Mouse (Mus musculus) embryonic facial prominence, embryonic 14.5 days (tissue): ENCODE data around the gene Tepp. TPM values are rescaled to one million over a fixed set of nuclear protein-coding genes. Genes with fewer than 3 reads are reported as not detected.
A peak's percentile ranks its signal among the peaks of the same experiment; 100 is the strongest.

Experiments used
- ATAC-seq: fragments of 200-750 bp; cut with Nextera tagmentation; 2 replicates; pipeline ENCODE4 v1.8.0; 2017; ENCODE audit warnings: low read depth, moderate number of reproducible peaks, moderate TSS enrichment
- DNase-seq: peaks from one replicate; pipeline ENCODE4 v3.0.0-alpha.2; 2015; ENCODE audit warnings: low spot score
- H3K27ac ChIP-seq: fragments of 300-500 bp; sonication (generic); replicated peaks from 2 replicates; pipeline ENCODE4 v1.5.1; 2014; ENCODE audit warnings: low read depth, mild to moderate bottlenecking, low read length, moderate library complexity
- H3K27me3 ChIP-seq: fragments of 300-500 bp; sonication (generic); replicated peaks from 2 replicates; pipeline ENCODE4 v1.6.1; 2014; ENCODE audit warnings: low read length; ENCODE audit not compliant: control insufficient read depth, insufficient read depth
- H3K36me3 ChIP-seq: fragments of 300-500 bp; sonication (generic); 2 replicates; pipeline ENCODE4 v1.6.1; 2014; ENCODE audit warnings: low read length, mixed read lengths; ENCODE audit not compliant: control insufficient read depth, insufficient read depth
- H3K4me1 ChIP-seq: fragments of 300-500 bp; sonication (generic); 2 replicates; pipeline ENCODE4 v1.6.1; 2014; ENCODE audit warnings: antibody characterized with exemption, low read length; ENCODE audit not compliant: control insufficient read depth, insufficient read depth
- H3K4me2 ChIP-seq: fragments of 300-500 bp; sonication (generic); 2 replicates; pipeline ENCODE4 v1.6.1; 2014; ENCODE audit warnings: low read depth, mild to moderate bottlenecking, low read length, moderate library complexity, mixed read lengths
- H3K4me3 ChIP-seq: fragments of 300-500 bp; sonication (generic); 2 replicates; pipeline ENCODE4 v1.5.1; 2014; ENCODE audit warnings: low read depth, mild to moderate bottlenecking, low read length
- H3K9ac ChIP-seq: fragments of 300-500 bp; sonication (generic); 2 replicates; pipeline ENCODE4 v1.6.1; 2014; ENCODE audit warnings: low read depth, mild to moderate bottlenecking, low read length, moderate library complexity, mixed read lengths
- H3K9me3 ChIP-seq: fragments of 300-500 bp; sonication (generic); 2 replicates; pipeline ENCODE4 v1.6.1; 2016; ENCODE audit warnings: low read length; ENCODE audit not compliant: control insufficient read depth
- WGBS: fragments of 180-500 bp; shearing (Covaris S2); extraction: QIAGEN DNeasy Blood & Tissue Kit; methylation state at CpG from one replicate; pipeline ENCODE4 v1.1.7; 2014; 5-methylcytosine and 5-hydroxymethylcytosine counted together
- polyA plus RNA-seq: library from polyadenylated mRNA; unstranded; fragments of >200 nt; fragmentation: Nextera tagmentation; extraction: Ambion mirVana; gene quantifications from 2 replicates; pipeline ENCODE4 v1.2.1, GENCODE M21; 2014

Gene Tepp
- polyA plus RNA-seq, 1 experiment from 2014 or later = 0.50 TPM

DNA sequence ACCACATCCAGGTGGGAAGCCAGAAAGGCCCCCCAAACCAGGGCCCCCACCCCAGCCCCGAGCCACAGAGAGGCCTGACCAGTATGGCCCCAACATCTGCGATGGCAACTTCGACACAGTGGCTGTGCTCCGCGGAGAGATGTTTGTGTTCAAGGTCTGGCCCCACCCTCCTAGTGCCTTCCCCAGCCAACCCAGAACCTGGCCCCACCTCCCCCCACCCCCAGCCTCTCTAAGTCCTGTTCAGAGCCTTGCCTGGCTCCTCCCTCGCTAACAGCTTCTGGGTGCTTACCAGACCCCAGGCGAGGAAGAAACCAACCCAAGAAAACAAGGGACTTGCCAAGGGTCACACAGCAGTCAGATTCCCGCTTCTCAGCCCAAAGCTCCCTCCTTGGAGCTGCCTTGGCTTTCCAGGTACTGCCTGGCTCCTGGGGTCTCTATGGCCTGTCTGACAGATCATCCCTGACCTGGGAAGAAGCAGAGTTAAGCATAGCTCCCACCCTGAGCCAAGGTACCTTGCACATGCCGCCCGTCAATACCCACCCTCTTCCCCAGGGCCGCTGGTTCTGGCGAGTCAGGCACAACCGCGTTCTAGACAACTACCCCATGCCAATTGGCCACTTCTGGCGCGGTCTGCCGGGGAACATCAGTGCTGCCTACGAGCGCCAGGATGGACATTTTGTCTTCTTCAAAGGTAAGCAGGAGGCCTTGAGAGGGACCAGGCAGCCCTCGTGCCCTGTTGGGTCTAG is 59.4 kb downstream of the Tepp start:
- H3K27ac ChIP-seq = no peak overlapping the region
- DNase-seq = peak; percentile 85
- no peaks in the 10 kb centered on the region for H3K9me3 ChIP-seq
- peak; percentile 85 for ATAC-seq
- no peaks in the 10 kb centered on the region for H3K27me3 ChIP-seq
- H3K36me3 ChIP-seq = no peaks in the 10 kb centered on the region
- peak overlapping the region; percentile 62 for H3K9ac ChIP-seq
- H3K4me3 ChIP-seq = peak overlapping the region; percentile 34
- WGBS = 48% methylated on average over 20 of the region's 20 CpGs
- peak overlapping the region; percentile 65 for H3K4me2 ChIP-seq
- peaks cover 14% of the 10 kb centered on the region for H3K4me1 ChIP-seq

DNA sequence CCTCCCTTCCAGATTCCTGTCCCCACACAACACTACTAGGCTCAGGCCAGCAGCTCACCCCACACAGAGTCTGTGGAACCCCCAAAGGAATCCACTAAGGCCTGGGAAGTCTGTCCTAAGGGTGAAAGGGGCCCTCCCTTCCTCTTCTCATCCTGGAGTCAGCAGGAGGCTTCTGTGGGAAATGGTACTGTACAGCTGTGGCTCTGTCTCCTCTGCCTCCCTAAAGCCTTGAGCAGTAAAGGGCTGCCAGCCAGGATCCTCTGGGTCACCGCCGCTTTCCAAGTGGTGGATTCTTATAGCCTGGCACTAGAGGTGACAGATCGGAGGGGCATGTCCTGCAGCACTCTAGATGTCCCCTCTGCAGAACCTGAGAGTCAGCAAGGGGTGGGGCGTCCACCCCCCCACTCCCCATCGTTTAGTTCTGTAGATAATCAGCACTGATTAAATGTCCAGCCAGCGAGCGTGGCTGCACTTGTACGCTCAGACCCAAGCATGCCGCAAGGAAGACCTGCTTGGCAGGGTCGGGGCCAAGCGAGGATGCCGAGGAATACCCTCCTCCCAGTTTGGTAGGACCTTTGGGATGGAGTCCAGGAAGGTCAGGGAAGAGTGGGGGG is 63.1 kb downstream of the Tepp start:
- no peak overlapping the region for H3K4me2 ChIP-seq
- 72% methylated on average over 12 of the region's 12 CpGs for WGBS
- H3K36me3 ChIP-seq = no peaks in the 10 kb centered on the region
- no peak for ATAC-seq
- H3K4me3 ChIP-seq = no peak overlapping the region
- H3K27ac ChIP-seq = no peak overlapping the region
- no peak overlapping the region for H3K9ac ChIP-seq
- no peak for DNase-seq
- no peaks in the 10 kb centered on the region for H3K27me3 ChIP-seq
- H3K4me1 ChIP-seq = peaks cover 19% of the 10 kb centered on the region
- H3K9me3 ChIP-seq = no peaks in the 10 kb centered on the region

- Histone ChIP-seq H3K36me3 (no peaks in the 10 kb centered on the region), H3K4me1 (peaks cover 14% of the 10 kb centered on the region), H3K27me3 (no peaks in the 10 kb centered on the region), H3K27ac (no peak overlapping the region), H3K9ac (no peak overlapping the region), H3K4me2 (no peak overlapping the region), H3K4me3 (no peak overlapping the region), H3K9me3 (no peaks in the 10 kb centered on the region)
- 80% methylated on average over 2 of the region's 3 CpGs for WGBS
- no peak for DNase-seq
- no peak for ATAC-seq
Observed at GRCm38 (mm10) chr8:95374429-95374828, 64.1 kb downstream of the Tepp start.

GRCm38 (mm10) chr8:95375374-95375930 is 65.1 kb downstream of the Tepp start:
- H3K9ac ChIP-seq = no peak overlapping the region
- H3K4me2 ChIP-seq = no peak overlapping the region
- ATAC-seq = no peak
- no peaks in the 10 kb centered on the region for H3K27me3 ChIP-seq
- no peaks in the 10 kb centered on the region for H3K36me3 ChIP-seq
- H3K4me3 ChIP-seq = no peak overlapping the region
- 56% methylated on average over 7 of the region's 7 CpGs for WGBS
- H3K4me1 ChIP-seq = 0 out of 2 replicates have a peak, but pooled peaks cover 5% of the 10 kb centered on the region
- no peak for DNase-seq
- H3K9me3 ChIP-seq = no peaks in the 10 kb centered on the region
- H3K27ac ChIP-seq = no peak overlapping the region

Other genes with a start within 250 kb of the Tepp start
- 18.6 and 20.8 TPM in 2 replicates for gene Katnb1, start 229.4 kb upstream of the Tepp start, polyA plus RNA-seq
- gene Kifc3, start 107.8 kb upstream of the Tepp start, polyA plus RNA-seq = 13.4 and 13.6 TPM in 2 replicates
- 0.34 and 1.7 TPM in 2 replicates for gene Cngb1, start 4.0 kb upstream of the Tepp start, polyA plus RNA-seq
- 8.4 and 8.9 TPM in 2 replicates for gene Zfp319, start 21.4 kb downstream of the Tepp start, polyA plus RNA-seq
- gene Usb1, start 21.7 kb downstream of the Tepp start, polyA plus RNA-seq = 36.3 and 38.0 TPM in 2 replicates
- gene Mmp15, start 41.7 kb downstream of the Tepp start, polyA plus RNA-seq = 14.9 and 15.3 TPM in 2 replicates
- gene Cfap20, start 124.3 kb downstream of the Tepp start, polyA plus RNA-seq = 150 and 152 TPM in 2 replicates
- gene Csnk2a2, start 179.5 kb downstream of the Tepp start, polyA plus RNA-seq = 18.7 and 22.5 TPM in 2 replicates
- 1.9 and 5.4 TPM in 2 replicates for gene Ccdc113, start 223.5 kb downstream of the Tepp start, polyA plus RNA-seq